Mouse (Mus musculus): ENCODE measurements around the gene Aco2. TPM values are rescaled to one million over a fixed set of nuclear protein-coding genes. Genes with fewer than 3 reads are reported as not detected.

Gene Aco2
- polyA plus RNA-seq, 1 experiment, result 205 TPM

GRCm38 (mm10) chr15:81919062-81919461 lies 47.0 kb downstream of the Aco2 start:
- TF ChIP-seq GATA1 (IDR thresholded peaks at IDR 0.05; ENCODE audit: low read length), result no peak

- TF ChIP-seq GATA1 (IDR thresholded peaks at IDR 0.05; ENCODE audit: low read length), result no peak
Measured at GRCm38 (mm10) chr15:81920546-81921217, 48.6 kb downstream of the Aco2 start.

GRCm38 (mm10) chr15:81921255-81921654 lies 49.1 kb downstream of the Aco2 start:
- TF ChIP-seq GATA1 (IDR thresholded peaks at IDR 0.05; ENCODE audit: low read length), result no peak

GRCm38 (mm10) chr15:81924933-81925332 lies 52.8 kb downstream of the Aco2 start:
- no peak for TF ChIP-seq GATA1 (IDR thresholded peaks at IDR 0.05; ENCODE audit: low read length)

GRCm38 (mm10) chr15:81925760-81926445 lies 53.8 kb downstream of the Aco2 start, which contains the start of gene Polr3h:
TSS of gene Polr3h (minus strand) at chr15:81926240.
- TF ChIP-seq GATA1 (IDR thresholded peaks at IDR 0.05; ENCODE audit: low read length), result no peak

GRCm38 (mm10) chr15:81926446-81926822 lies 54.3 kb downstream of the Aco2 start:
- TF ChIP-seq GATA1 (IDR thresholded peaks at IDR 0.05; ENCODE audit: low read length), result no peak

- no peak for TF ChIP-seq GATA1 (IDR thresholded peaks at IDR 0.05; ENCODE audit: low read length)
Measured at GRCm38 (mm10) chr15:81927741-81928140, 55.6 kb downstream of the Aco2 start.

GRCm38 (mm10) chr15:81928277-81928676 lies 56.2 kb downstream of the Aco2 start:
- no peak for TF ChIP-seq GATA1 (IDR thresholded peaks at IDR 0.05; ENCODE audit: low read length)

- TF ChIP-seq GATA1 (IDR thresholded peaks at IDR 0.05; ENCODE audit: low read length), result no peak
Measured at GRCm38 (mm10) chr15:81932951-81933470, 60.9 kb downstream of the Aco2 start.

- TF ChIP-seq GATA1 (IDR thresholded peaks at IDR 0.05; ENCODE audit: low read length), result no peak
Measured at GRCm38 (mm10) chr15:81933986-81934385, 61.9 kb downstream of the Aco2 start.

GRCm38 (mm10) chr15:81935869-81936637 lies 63.9 kb downstream of the Aco2 start:
- no peak for TF ChIP-seq GATA1 (IDR thresholded peaks at IDR 0.05; ENCODE audit: low read length)

GRCm38 (mm10) chr15:81936679-81937078 lies 64.6 kb downstream of the Aco2 start, which contains the start of gene Csdc2:
TSS of gene Csdc2 (plus strand) at chr15:81936759.
- TF ChIP-seq GATA1 (IDR thresholded peaks at IDR 0.05; ENCODE audit: low read length), result no peak

GRCm38 (mm10) chr15:81937098-81937972 lies 65.2 kb downstream of the Aco2 start:
- TF ChIP-seq GATA1 (IDR thresholded peaks at IDR 0.05; ENCODE audit: low read length), result no peak

GRCm38 (mm10) chr15:81938246-81938645 lies 66.1 kb downstream of the Aco2 start:
- no peak for TF ChIP-seq GATA1 (IDR thresholded peaks at IDR 0.05; ENCODE audit: low read length)

GRCm38 (mm10) chr15:81939157-81939715 lies 67.1 kb downstream of the Aco2 start:
- TF ChIP-seq GATA1 (IDR thresholded peaks at IDR 0.05; ENCODE audit: low read length), result no peak
